Mouse (Mus musculus) kidney, embryonic 15.5 days (tissue): ENCODE results near the gene Gm12117. TPM values are rescaled to one million over a fixed set of nuclear protein-coding genes. Genes with fewer than 3 reads are reported as not detected.

Experiments used
- ATAC-seq: fragments of 200-750 bp; cut with Nextera tagmentation; replicated peaks from 2 replicates; pipeline ENCODE4 v1.8.0; 2017; ENCODE audit warnings: moderate TSS enrichment; ENCODE audit not compliant: low FRiP score
- H3K27ac ChIP-seq: fragments of 300-500 bp; sonication (generic); 2 replicates; pipeline ENCODE4 v1.5.1; 2015; ENCODE audit warnings: mild to moderate bottlenecking, inconsistent platforms
- H3K27me3 ChIP-seq: fragments of 300-500 bp; sonication (generic); 2 replicates; pipeline ENCODE4 v1.6.1; 2015; ENCODE audit warnings: inconsistent platforms
- H3K36me3 ChIP-seq: fragments of 300-500 bp; sonication (generic); 2 replicates; pipeline ENCODE4 v1.6.1; 2015; ENCODE audit warnings: inconsistent platforms
- H3K4me1 ChIP-seq: fragments of 300-500 bp; sonication (generic); 2 replicates; pipeline ENCODE4 v1.6.1; 2015; ENCODE audit warnings: inconsistent platforms
- H3K4me2 ChIP-seq: fragments of 300-500 bp; sonication (generic); 2 replicates; pipeline ENCODE4 v1.6.1; 2015; ENCODE audit warnings: moderate library complexity, mild to moderate bottlenecking, inconsistent platforms
- H3K4me3 ChIP-seq: fragments of 300-500 bp; sonication (generic); replicated peaks from 2 replicates; pipeline ENCODE4 v1.5.1; 2015; ENCODE audit warnings: mild to moderate bottlenecking, inconsistent platforms
- H3K9ac ChIP-seq: fragments of 300-500 bp; sonication (generic); 2 replicates; pipeline ENCODE4 v1.6.1; 2015; ENCODE audit warnings: mild to moderate bottlenecking, inconsistent platforms
- H3K9me3 ChIP-seq: fragments of 300-500 bp; sonication (generic); replicated peaks from 2 replicates; pipeline ENCODE4 v1.6.1; 2016; ENCODE audit warnings: inconsistent platforms
- WGBS: fragments of 180-500 bp; shearing (Covaris S2); methylation state at CpG from one replicate; pipeline ENCODE4 v1.1.7; 2015; ENCODE audit warnings: mixed read lengths; 5-methylcytosine and 5-hydroxymethylcytosine counted together
- polyA plus RNA-seq: library from polyadenylated mRNA; unstranded; fragments of >200 nt; fragmentation: Nextera tagmentation; extraction: Ambion mirVana; gene quantifications from 2 replicates; pipeline ENCODE4 v1.2.1, GENCODE M21; 2015

Gm12117 gene
- polyA plus RNA-seq: not detected in 2 replicates

DNA sequence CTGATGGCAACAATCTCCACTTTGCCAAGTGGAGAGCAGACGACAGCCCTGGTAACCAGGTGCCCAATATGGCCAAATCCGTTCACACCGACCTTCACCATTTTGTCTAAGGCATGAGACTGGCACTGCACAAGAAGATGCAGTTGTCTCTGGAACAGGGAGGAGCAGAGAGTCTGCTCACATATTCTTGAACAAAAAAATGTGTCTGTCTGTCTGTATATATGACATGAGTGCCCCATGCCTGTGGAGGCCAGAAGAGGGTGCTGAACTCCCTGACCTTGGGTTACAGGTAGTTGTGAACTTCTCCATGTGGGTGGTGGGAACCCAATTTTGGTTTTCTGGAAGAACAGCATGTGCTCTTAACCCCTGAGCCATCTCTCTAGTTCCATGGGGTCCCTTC is at the start of gene Gm12117:
Gene Gm12117 (minus strand): TSS at position 101 of the 400 bp plus-strand sequence.
- Histone ChIP-seq H3K4me2 (no peak within 1 kb of the TSS), H3K4me3 (no peak within 1 kb of the TSS), H3K27me3 (no peaks in the 10 kb centered on the region), H3K9me3 (no peaks in the 10 kb centered on the region), H3K4me1 (0 out of 2 replicates have a peak, but pooled peaks cover 5% of the 10 kb centered on the region), H3K9ac (no peak within 1 kb of the TSS), H3K36me3 (no peaks in the 10 kb centered on the region), H3K27ac (no peak within 1 kb of the TSS)
- WGBS: 98% methylated on average over 3 of the region's 3 CpGs
- no peak for ATAC-seq

DNA sequence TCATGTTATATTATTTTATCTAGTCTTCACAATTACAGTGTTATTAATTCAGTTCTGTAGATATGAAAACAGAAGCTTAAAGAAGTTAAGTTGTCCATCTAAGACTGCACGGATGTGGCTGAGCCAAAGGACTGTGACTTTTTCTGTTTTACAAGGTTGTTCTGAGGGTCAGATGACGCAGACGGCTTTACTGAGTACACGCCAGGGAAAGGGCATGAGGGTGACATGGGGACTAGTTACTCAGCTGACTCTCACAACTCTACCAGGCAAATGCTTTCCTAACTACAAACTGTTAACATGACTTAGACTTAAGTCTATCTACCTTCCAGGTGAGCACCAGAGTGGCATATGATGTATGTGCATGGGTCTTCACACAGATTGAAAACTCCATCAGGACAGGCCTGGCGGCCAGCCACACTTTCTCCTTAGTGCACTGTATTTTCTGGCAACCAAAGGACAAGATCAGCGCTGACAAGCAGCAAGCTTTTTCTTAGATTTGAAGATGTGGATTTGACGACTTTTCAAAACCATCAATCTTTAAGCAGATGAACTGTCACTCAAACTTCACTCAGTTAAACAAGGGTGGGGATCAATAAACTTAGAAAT is 42.6 kb upstream of the Gm12117 start:
- 72% methylated on average over 7 of the region's 7 CpGs for WGBS
- no peaks in the 10 kb centered on the region for H3K36me3 ChIP-seq

DNA sequence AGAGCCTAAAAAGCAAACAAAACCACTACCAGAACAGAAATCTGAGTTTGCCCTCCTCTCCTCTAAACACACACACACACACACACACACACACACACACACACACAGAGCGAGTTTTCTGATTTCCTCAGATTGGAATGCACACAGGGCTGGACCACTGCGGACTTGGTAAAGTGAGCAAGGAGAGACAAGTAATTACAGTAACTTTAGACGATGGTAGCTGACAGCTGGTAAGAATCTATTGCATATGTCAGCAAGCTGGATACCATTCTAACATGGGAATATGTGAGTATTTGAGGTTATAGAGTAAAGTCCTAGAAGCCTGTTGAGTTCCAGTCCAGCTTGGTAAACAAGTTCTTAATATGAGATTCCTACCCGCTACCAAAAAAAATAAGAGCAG is 33.0 kb upstream of the Gm12117 start:
- Histone ChIP-seq H3K9ac (no peak overlapping the region), H3K27me3 (no peaks in the 10 kb centered on the region), H3K4me2 (no peak overlapping the region), H3K27ac (no peak overlapping the region), H3K4me1 (peaks cover 3% of the 10 kb centered on the region; the same call in 1 of the 2 replicates), H3K9me3 (no peaks in the 10 kb centered on the region), H3K4me3 (no peak overlapping the region), H3K36me3 (no peaks in the 10 kb centered on the region)
- 0 out of 2 replicates have a peak, but pooled peaks have one; percentile 43 for ATAC-seq
- 45% methylated on average over 4 of the region's 4 CpGs for WGBS

More for the DNA sequence above, 42.6 kb upstream of the Gm12117 start:
- Histone ChIP-seq H3K4me3 (no peak overlapping the region), H3K9me3 (no peaks in the 10 kb centered on the region), H3K9ac (no peak overlapping the region), H3K4me2 (no peak overlapping the region), H3K4me1 (no peaks in the 10 kb centered on the region), H3K27me3 (no peaks in the 10 kb centered on the region), H3K27ac (no peak overlapping the region)
- no peak for ATAC-seq

DNA sequence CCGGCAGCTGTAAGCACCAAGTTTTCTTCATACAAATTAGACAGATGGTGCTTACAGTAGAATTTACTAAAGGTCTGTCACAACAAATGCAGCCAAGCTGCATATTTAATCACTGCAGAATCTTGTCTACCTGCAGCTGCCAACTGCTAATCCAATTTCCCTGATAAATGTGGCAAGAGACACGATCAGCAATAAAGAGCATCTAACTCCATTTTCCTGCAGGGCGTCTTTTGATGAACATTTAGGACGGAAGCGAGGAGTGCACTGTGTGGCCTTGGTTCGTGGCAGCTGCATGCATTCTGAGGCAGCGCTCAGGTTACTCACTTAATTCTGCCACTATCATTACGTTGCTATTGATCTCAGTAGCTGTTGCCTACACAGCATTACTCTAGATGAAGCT is 24.3 kb upstream of the Gm12117 start:
- H3K27ac ChIP-seq: no peak overlapping the region
- WGBS: 41% methylated on average over 8 of the region's 8 CpGs
- no peak overlapping the region for H3K9ac ChIP-seq
- no peaks in the 10 kb centered on the region for H3K9me3 ChIP-seq
- H3K4me2 ChIP-seq: no peak overlapping the region
- ATAC-seq: no peak
- 0 out of 2 replicates have a peak, but pooled peaks cover 2% of the 10 kb centered on the region for H3K4me1 ChIP-seq
- no peaks in the 10 kb centered on the region for H3K36me3 ChIP-seq
- no peak overlapping the region for H3K4me3 ChIP-seq
- H3K27me3 ChIP-seq: peaks cover 9% of the 10 kb centered on the region; the same call in 1 of the 2 replicates

DNA sequence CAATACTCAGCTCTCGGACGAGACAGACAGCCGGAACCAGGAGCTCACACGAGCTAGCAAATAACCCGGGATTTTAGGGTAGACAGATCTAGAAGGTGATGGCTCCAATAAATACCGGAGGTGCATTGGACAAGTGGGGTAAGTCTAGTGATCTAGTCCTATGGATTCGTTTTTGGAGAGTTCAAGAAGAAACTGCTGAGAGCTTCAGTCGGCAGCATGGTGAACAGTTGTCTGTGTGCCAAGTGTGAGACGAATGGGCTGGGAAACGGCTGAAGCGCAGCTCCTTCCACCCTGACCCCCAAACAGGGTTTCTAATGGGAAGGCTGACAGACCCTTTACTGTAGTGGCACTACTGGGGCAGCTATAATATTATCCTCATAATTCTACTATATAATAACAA is 22.8 kb upstream of the Gm12117 start:
- ATAC-seq: no peak
- no peaks in the 10 kb centered on the region for H3K9me3 ChIP-seq
- 47% methylated on average over 11 of the region's 11 CpGs for WGBS
- no peak overlapping the region for H3K27ac ChIP-seq
- H3K4me2 ChIP-seq: no peak overlapping the region
- H3K4me3 ChIP-seq: no peak overlapping the region
- H3K4me1 ChIP-seq: peaks cover 8% of the 10 kb centered on the region; the same call in 1 of the 2 replicates
- H3K27me3 ChIP-seq: peaks cover 9% of the 10 kb centered on the region; the same call in 1 of the 2 replicates
- H3K36me3 ChIP-seq: no peaks in the 10 kb centered on the region
- H3K9ac ChIP-seq: no peak overlapping the region

DNA sequence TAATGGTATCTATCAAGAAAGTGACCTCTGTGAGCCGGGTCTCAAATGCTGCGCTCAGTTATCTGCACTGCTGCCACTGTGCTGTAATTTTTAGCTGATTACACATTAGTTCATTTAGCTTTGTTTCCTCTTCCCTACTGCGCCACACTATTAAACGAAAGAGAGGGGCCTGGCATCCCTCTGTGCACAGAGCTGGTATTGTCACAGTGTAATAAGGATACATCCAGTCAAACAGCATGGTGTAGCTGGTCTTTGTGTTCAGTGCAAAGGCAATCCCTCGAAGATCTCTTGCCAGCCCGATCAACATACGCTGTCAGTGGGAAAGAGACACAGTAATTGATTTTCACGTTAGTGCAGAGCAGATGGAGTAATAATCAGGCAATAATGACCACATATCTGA is 20.6 kb upstream of the Gm12117 start:
- 85% methylated on average over 8 of the region's 8 CpGs for WGBS
- ATAC-seq: no peak
- peaks cover 21% of the 10 kb centered on the region for H3K4me1 ChIP-seq
- H3K27me3 ChIP-seq: peaks cover 9% of the 10 kb centered on the region; the same call in 1 of the 2 replicates
- H3K27ac ChIP-seq: no peak overlapping the region
- H3K4me2 ChIP-seq: no peak overlapping the region
- no peak overlapping the region for H3K4me3 ChIP-seq
- no peak overlapping the region for H3K9ac ChIP-seq
- no peaks in the 10 kb centered on the region for H3K36me3 ChIP-seq
- H3K9me3 ChIP-seq: no peaks in the 10 kb centered on the region

DNA sequence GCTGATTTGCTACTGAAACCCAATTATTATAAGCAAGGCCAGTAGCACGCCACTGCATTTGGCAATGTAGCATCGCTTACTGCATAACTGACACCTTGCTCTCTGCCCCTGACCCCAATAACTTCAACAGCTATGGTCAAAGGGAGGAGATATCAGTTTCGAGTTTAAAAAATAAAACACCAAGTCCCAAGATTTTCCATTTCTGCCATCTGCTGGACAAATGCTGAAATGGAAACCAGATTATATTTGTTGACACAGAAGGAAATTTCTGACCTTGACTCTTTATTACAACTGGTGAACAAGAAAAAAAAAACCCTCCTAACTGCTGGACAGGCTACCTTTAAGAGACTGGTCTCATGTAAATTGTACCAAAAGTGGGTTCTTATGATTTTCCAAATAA is 18.9 kb upstream of the Gm12117 start:
- Histone ChIP-seq H3K9ac (no peak overlapping the region), H3K27ac (no peak overlapping the region), H3K4me3 (no peak overlapping the region), H3K36me3 (no peaks in the 10 kb centered on the region), H3K27me3 (peaks cover 11% of the 10 kb centered on the region; the same call in 1 of the 2 replicates), H3K4me2 (no peak overlapping the region), H3K9me3 (no peaks in the 10 kb centered on the region), H3K4me1 (peaks cover 21% of the 10 kb centered on the region)
- no peak for ATAC-seq
- WGBS: 19% methylated on average over 3 of the region's 3 CpGs

DNA sequence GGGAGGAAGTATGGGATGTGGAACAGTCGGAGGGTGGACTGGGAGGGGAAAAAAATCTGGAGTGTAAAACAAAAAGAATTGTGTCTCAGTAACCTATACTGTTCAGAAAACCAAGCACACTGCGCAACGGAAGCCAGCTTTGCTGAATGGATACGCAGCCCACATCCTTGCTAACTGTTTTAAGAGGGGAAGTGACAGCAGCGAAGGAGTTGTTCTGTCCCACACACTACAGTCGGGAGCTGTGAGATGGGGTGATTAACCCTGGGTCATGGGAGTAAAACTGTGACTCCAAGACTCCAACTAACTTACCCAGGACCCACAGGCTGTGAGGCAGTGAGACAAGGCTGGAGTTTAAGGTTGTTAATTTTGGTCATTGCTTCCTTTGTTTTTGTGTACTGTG is 17.5 kb upstream of the Gm12117 start:
- Histone ChIP-seq H3K4me1 (peaks cover 19% of the 10 kb centered on the region), H3K27me3 (0 out of 2 replicates have a peak, but pooled peaks cover 5% of the 10 kb centered on the region), H3K9me3 (no peaks in the 10 kb centered on the region), H3K4me2 (no peak overlapping the region), H3K27ac (peak overlapping the region; percentile 28; the same call in 1 of the 2 replicates), H3K9ac (no peak overlapping the region), H3K4me3 (no peak overlapping the region), H3K36me3 (no peaks in the 10 kb centered on the region)
- WGBS: 16% methylated on average over 6 of the region's 6 CpGs
- ATAC-seq: peak; percentile 92

DNA sequence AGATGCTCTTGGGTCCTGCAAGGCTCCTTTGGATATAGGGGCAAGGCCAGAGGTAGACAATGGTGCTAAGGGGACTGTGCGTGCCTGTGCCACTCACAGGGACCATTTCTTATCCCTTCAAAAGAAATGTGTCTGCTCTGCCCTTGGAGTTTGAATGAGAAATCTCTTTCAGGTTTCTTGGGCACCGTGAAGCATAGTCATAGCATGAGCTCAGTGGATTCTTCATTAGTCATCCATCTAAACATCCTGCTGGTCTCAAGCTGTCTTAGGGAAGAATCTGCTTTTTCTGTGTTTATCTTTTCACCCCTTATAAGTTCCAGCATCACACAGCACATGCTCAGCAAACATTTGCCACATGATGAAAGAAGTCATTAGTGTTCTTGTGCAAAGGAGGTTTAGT is 2.0 kb upstream of the Gm12117 start:
- no peaks in the 10 kb centered on the region for H3K9me3 ChIP-seq
- no peak overlapping the region for H3K4me3 ChIP-seq
- no peak overlapping the region for H3K4me2 ChIP-seq
- no peak overlapping the region for H3K9ac ChIP-seq
- H3K36me3 ChIP-seq: no peaks in the 10 kb centered on the region
- H3K27ac ChIP-seq: no peak overlapping the region
- H3K27me3 ChIP-seq: no peaks in the 10 kb centered on the region
- no peak for ATAC-seq
- 0 out of 2 replicates have a peak, but pooled peaks cover 5% of the 10 kb centered on the region for H3K4me1 ChIP-seq
- WGBS: 90% methylated on average over 2 of the region's 2 CpGs

DNA sequence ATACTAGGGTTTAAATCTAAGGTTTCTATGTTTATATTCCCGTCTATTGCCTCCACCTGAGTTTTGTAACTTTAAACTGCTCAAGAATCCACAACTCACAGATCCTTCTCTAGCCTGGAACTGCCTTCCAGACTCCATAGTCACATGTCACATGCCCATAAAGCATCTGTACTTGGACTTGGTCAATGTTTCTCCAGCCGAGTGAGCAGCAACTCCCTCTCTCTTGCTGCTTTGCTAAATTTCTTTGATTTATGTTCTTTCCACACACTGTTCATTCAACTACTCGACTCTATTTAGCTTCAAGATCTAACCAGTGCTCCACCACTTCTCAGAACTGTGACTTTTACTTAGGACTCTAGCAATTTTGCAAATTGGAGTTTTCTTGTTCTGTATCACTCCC is 1.7 kb downstream of the Gm12117 start:
- peak; percentile 77 for ATAC-seq
- 17% methylated on average over 3 of the region's 3 CpGs for WGBS
- H3K9ac ChIP-seq: no peak overlapping the region

DNA sequence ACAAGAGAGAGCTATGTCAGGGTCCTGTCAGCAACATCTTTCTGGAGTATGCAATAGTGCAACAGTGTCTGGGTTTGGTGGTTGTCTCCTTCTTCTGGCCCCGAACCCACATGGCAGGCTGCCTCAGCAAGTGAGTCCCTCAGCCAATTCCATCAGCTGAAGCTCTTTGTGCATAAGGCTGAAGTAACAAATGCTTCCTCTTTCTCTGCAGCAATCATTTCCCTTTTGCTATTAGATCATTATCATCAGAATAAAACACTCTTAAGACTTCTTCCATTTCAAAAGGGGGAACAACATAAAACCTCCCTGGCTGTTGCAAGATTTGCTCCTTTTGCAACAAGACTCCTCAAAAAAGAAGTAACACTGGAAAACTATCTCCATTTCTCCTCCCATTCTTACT is 2.2 kb downstream of the Gm12117 start:
- no peak for ATAC-seq
- 0 out of 2 replicates have a peak, but pooled peaks cover 5% of the 10 kb centered on the region for H3K4me1 ChIP-seq
- H3K27me3 ChIP-seq: no peaks in the 10 kb centered on the region
- 70% methylated on average over 1 of the region's 1 CpGs for WGBS
- 0 out of 2 replicates have a peak overlapping the region, but pooled peaks have one; percentile 9 for H3K27ac ChIP-seq
- H3K36me3 ChIP-seq: no peaks in the 10 kb centered on the region
- no peak overlapping the region for H3K4me2 ChIP-seq
- H3K4me3 ChIP-seq: no peak overlapping the region
- H3K9ac ChIP-seq: no peak overlapping the region
- H3K9me3 ChIP-seq: no peaks in the 10 kb centered on the region

More for the DNA sequence above, 1.7 kb downstream of the Gm12117 start:
- Histone ChIP-seq H3K9me3 (no peaks in the 10 kb centered on the region), H3K4me3 (no peak overlapping the region), H3K4me1 (0 out of 2 replicates have a peak, but pooled peaks cover 5% of the 10 kb centered on the region), H3K27ac (0 out of 2 replicates have a peak overlapping the region, but pooled peaks have one; percentile 9), H3K36me3 (no peaks in the 10 kb centered on the region), H3K4me2 (no peak overlapping the region), H3K27me3 (no peaks in the 10 kb centered on the region)

DNA sequence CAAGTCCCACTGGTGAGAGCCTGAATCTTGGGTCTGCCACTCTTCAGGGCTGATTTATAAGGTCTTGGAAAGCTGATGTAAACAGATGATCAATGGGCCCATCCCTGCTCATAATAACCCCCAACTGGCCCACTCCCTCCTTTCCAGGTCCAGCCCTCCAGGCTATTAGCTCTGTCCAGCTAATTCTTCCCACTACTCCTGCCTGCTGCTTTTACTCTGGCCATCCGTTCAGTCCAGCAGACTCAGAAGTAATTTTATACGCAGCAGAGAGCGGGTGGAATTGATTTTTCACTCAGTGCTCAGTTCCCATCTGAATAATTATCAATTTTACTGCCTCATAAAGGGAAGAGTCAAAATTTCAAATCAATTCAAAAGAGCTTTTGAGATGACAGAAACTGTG is 36.2 kb downstream of the Gm12117 start:
- Histone ChIP-seq H3K27me3 (no peaks in the 10 kb centered on the region), H3K9ac (no peak overlapping the region), H3K27ac (no peak overlapping the region), H3K4me2 (no peak overlapping the region), H3K4me3 (no peak overlapping the region), H3K9me3 (no peaks in the 10 kb centered on the region), H3K4me1 (no peaks in the 10 kb centered on the region), H3K36me3 (no peaks in the 10 kb centered on the region)
- ATAC-seq: no peak
- 67% methylated on average over 3 of the region's 3 CpGs for WGBS
